Mouse (Mus musculus) heart, adult 2 months (tissue): ENCODE data around the gene Mrgbp. TPM values are rescaled to one million over a fixed set of nuclear protein-coding genes. Genes with fewer than 3 reads are reported as not detected.

ENCODE experiments used
- DNase-seq, 2 experiments: peaks; one replicate each; pipeline ENCODE4 v3.0.0; 2021
- H3K27ac ChIP-seq: fragments of 200-600 bp; 2 replicates; pipeline ENCODE4 v1.8.1; 2022
- H3K27me3 ChIP-seq: fragments of 200-500 bp; 2 replicates; pipeline ENCODE4 v1.6.1; 2012; ENCODE audit warnings: mild to moderate bottlenecking, low read length, inconsistent platforms, mixed read lengths; ENCODE audit not compliant: control insufficient read depth, insufficient read depth
- H3K36me3 ChIP-seq: fragments of 200-500 bp; 2 replicates; pipeline ENCODE4 v1.6.1; 2012; ENCODE audit warnings: low read length, inconsistent platforms; ENCODE audit not compliant: control insufficient read depth, insufficient read depth
- H3K4me1 ChIP-seq: fragments of 200-500 bp; 2 replicates; pipeline ENCODE4 v1.6.1; 2011; ENCODE audit warnings: low read length; ENCODE audit not compliant: control insufficient read depth, insufficient read depth
- H3K4me3 ChIP-seq: fragments of 200-600 bp; 2 replicates; pipeline ENCODE4 v1.8.1; 2022
- H3K79me2 ChIP-seq: fragments of 200-500 bp; replicated peaks from 2 replicates; pipeline ENCODE4 v1.6.1; 2012; ENCODE audit warnings: mild to moderate bottlenecking, inconsistent platforms, low read length, moderate library complexity, mixed read lengths; ENCODE audit not compliant: control insufficient read depth, insufficient read depth
- H3K9ac ChIP-seq: fragments of 200-500 bp; 2 replicates; pipeline ENCODE4 v1.6.1; 2012; ENCODE audit warnings: low read depth, mild to moderate bottlenecking, control low read depth, inconsistent platforms, low read length, mixed read lengths
- CTCF ChIP-seq: fragments of 200-600 bp; IDR thresholded peaks from 2 replicates; pipeline ENCODE4 v1.8.1; 2022; ENCODE audit warnings: antibody characterized with exemption, mild to moderate bottlenecking, moderate library complexity
- EP300 ChIP-seq: fragments of 200-500 bp; IDR thresholded peaks from 2 replicates; pipeline ENCODE4 v1.6.1; 2011; ENCODE audit warnings: low read depth, low read length, control low read depth; ENCODE audit not compliant: insufficient read depth
- POLR2A ChIP-seq: fragments of 200-500 bp; IDR thresholded peaks from 2 replicates; pipeline ENCODE4 v1.6.1; 2011; ENCODE audit warnings: mild to moderate bottlenecking, low read depth, low read length, control low read depth; ENCODE audit not compliant: insufficient read depth
- WGBS: fragments of 180-500 bp; shearing (Covaris S2); methylation state at CpG from one replicate; pipeline ENCODE4 v1.1.7; 2018; 5-methylcytosine and 5-hydroxymethylcytosine counted together
- intact Hi-C: fragments of 180-260 bp; cut with DNase I; formaldehyde crosslinking; loops from one replicate; pipeline ENCODE4 v1.15.1; 2025
- polyA plus RNA-seq: library from polyadenylated mRNA; depleted of rRNA; stranded (reverse); fragments of >200 nt; gene quantifications from 2 replicates; pipeline ENCODE4 v1.2.3, GENCODE M21; 2012; rRNA removed
- total RNA-seq, 2 experiments: library from RNA; stranded (reverse); gene quantifications; 2 replicates each; pipeline ENCODE4 v1.2.3; 2021

The Mrgbp gene
- total and polyA plus RNA-seq, 3 experiments: 14.7 to 15.7 (median 15.5) TPM

DNA sequence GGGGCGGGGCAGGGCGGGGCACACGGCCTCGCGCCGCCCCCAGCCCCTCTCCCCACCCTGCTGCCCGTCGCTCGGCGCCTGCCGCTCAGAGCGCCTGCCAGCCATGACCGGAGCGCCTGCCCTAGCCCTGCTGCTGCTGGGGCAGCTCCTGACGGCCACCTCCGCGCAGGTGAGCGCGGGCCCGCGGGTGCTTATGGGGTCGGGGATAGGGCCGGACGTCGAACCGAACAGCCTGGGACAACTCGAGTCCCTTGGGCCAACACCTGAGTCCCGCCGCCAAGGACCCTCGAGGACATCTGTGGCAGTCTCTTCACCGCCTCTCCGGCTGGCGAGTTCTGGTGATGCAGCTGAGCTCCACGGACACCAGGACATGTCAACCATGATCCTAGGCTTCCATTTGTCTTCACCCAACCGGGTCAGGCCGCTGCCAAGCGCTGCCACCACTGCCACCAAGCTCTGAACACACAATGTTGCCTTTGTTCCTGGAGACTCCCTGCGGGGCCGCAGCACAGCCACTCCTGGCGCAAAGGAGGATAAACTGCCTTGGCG, 17.1 kb downstream of the Mrgbp start:
- no peaks in the 10 kb centered on the region for H3K27me3 ChIP-seq
- H3K79me2 ChIP-seq: no peaks in the 10 kb centered on the region
- H3K4me3 ChIP-seq: no peak overlapping the region
- H3K4me1 ChIP-seq: no peaks in the 10 kb centered on the region
- no peaks in the 10 kb centered on the region for H3K36me3 ChIP-seq
- no peak overlapping the region for H3K9ac ChIP-seq
- H3K27ac ChIP-seq: no peak overlapping the region
- WGBS: 13% methylated on average over 41 of the region's 41 CpGs
- no peak for TF ChIP-seq CTCF
- intact Hi-C loops: no loop called here
- DNase-seq: no peak

DNA sequence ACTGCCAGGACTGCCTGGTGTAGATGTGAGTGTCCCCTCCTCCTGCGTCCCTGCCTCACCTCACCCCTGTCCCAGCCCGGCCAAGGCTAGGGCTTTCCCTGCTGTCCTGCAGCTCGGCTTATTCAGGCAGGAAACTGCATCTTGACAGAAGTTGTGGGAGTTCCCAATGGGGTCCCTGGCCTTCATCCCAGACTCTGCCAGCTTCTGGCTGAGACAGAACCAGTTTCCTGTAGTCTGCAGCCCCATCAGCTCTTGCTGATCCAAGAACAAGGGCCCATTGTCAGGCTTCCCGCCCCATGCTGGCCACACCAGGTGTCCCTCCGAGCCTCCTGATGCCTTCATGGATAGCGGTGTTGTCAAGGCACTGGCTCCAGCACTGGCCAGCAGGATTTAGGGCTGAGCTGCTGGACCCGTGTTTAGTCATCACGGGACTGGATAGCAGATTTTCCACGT, 19.5 kb downstream of the Mrgbp start:
- H3K79me2 ChIP-seq: no peaks in the 10 kb centered on the region

DNA sequence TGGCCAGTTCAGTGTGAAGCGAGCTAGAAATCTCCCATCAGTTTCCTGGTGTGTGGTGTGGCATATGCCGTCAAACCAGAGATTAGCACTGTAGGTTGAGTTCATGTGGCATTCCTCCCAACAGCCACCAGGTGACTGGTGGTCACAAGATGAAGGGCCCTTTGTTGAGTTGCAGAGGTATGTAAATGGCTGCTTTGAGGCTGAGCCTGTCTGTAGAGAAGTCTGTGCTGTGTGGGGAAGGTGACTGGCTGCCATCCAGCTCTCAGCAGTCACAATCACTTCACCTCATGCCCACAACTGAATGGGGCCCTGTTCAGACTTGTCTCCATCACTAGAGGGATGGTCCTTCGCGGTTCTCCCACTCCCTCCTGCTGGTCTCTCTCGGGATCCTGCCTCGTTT, 23.7 kb downstream of the Mrgbp start:
- Histone ChIP-seq H3K27ac (no peak overlapping the region), H3K9ac (no peak overlapping the region), H3K36me3 (no peaks in the 10 kb centered on the region), H3K79me2 (no peaks in the 10 kb centered on the region), H3K27me3 (no peaks in the 10 kb centered on the region), H3K4me3 (no peak overlapping the region), H3K4me1 (no peaks in the 10 kb centered on the region)
- intact Hi-C loops: no loop called here
- no peak for DNase-seq
- 56% methylated on average over 6 of the region's 6 CpGs for WGBS
- TF ChIP-seq POLR2A (no peak), CTCF (no peak), EP300 (no peak)

More for the DNA sequence above, 19.5 kb downstream of the Mrgbp start:
- H3K4me3 ChIP-seq: no peak overlapping the region
- intact Hi-C loops: no loop called here
- DNase-seq: no peak
- H3K27ac ChIP-seq: no peak overlapping the region
- H3K36me3 ChIP-seq: no peaks in the 10 kb centered on the region
- H3K9ac ChIP-seq: no peak overlapping the region
- H3K4me1 ChIP-seq: no peaks in the 10 kb centered on the region
- 21% methylated on average over 9 of the region's 9 CpGs for WGBS
- no peaks in the 10 kb centered on the region for H3K27me3 ChIP-seq
- TF ChIP-seq EP300: no peak
- no peak for TF ChIP-seq POLR2A
- TF ChIP-seq CTCF: no peak

DNA sequence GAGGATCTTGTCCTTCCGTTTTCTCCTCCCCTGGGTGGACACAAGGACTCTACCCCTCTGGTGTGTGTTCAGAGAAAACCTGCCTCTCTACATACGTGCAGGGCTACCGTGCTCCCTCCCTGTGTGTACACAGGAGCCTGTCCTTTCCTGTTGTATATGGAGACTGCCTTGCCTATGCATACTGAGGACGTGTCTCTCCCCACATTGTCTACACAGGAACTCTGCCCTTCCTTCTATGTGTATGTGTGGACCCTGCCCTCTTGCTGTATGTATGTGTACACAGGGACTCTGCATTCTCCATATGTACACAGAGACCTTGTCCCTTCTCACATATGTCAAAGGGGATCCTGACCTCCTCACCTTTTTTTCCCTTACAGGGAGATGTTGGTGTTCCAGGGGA, 29.2 kb downstream of the Mrgbp start:
- TF ChIP-seq CTCF (no peak), POLR2A (no peak), EP300 (no peak)
- 71% methylated on average over 4 of the region's 4 CpGs for WGBS
- no peaks in the 10 kb centered on the region for H3K27me3 ChIP-seq
- H3K4me1 ChIP-seq: no peaks in the 10 kb centered on the region
- intact Hi-C loops: no loop called here
- no peak overlapping the region for H3K4me3 ChIP-seq
- H3K36me3 ChIP-seq: no peaks in the 10 kb centered on the region
- DNase-seq: no peak
- no peak overlapping the region for H3K27ac ChIP-seq
- no peak overlapping the region for H3K9ac ChIP-seq
- no peaks in the 10 kb centered on the region for H3K79me2 ChIP-seq

DNA sequence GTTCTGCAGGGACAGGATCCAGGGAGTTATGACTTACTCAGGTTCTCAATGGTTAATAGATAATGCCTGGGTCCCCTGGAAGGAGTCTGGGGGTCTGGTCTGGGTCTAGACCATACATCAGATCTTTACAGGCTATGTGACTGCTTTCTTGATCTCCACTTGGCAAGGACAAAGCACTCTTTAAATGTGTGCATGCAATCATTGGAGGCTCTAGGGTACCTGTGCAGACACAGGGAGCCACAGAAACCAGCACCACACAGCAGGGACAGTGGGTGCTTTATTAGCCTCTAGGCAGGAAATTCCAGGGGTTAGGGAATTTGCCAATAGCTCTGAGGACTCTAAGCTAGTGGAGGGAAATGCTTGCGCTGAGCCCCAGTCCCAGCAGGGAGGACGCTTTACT, 30.8 kb downstream of the Mrgbp start:
- Histone ChIP-seq H3K9ac (no peak overlapping the region), H3K4me3 (no peak overlapping the region), H3K27ac (no peak overlapping the region), H3K36me3 (no peaks in the 10 kb centered on the region), H3K4me1 (no peaks in the 10 kb centered on the region), H3K79me2 (no peaks in the 10 kb centered on the region), H3K27me3 (no peaks in the 10 kb centered on the region)
- no peak for DNase-seq
- WGBS: 72% methylated on average over 2 of the region's 2 CpGs
- TF ChIP-seq CTCF (no peak), EP300 (no peak), POLR2A (no peak)
- intact Hi-C loops: no loop called here

Other genes starting within 250 kb of the Mrgbp start
- gene Gata5, start 246.6 kb upstream of the Mrgbp start, total RNA-seq: under 1 TPM; 0.63 to 0.89 TPM
- gene Gata5, start 246.6 kb upstream of the Mrgbp start, polyA plus RNA-seq: 1.1 TPM in 2 replicates
- not detected for gene Slco4a1, start 125.1 kb upstream of the Mrgbp start, total RNA-seq
- gene Slco4a1, start 125.1 kb upstream of the Mrgbp start, polyA plus RNA-seq: 0.26 and 0.94 TPM in 2 replicates
- gene Ntsr1, start 81.3 kb upstream of the Mrgbp start, total RNA-seq: not detected
- 0.09 TPM in 1 of 2 replicates, not detected in the other for gene Ntsr1, start 81.3 kb upstream of the Mrgbp start, polyA plus RNA-seq
- gene Ogfr, start 7.9 kb downstream of the Mrgbp start, total RNA-seq: 10 to 100 TPM; 29.7 to 35.3 TPM
- gene Ogfr, start 7.9 kb downstream of the Mrgbp start, polyA plus RNA-seq: 23.4 and 42.0 TPM in 2 replicates
- gene Col9a3, start 16.5 kb downstream of the Mrgbp start, total RNA-seq: under 1 TPM in 1 of 2 experiments, not detected in 1; 0.29 TPM
- gene Col9a3, start 16.5 kb downstream of the Mrgbp start, polyA plus RNA-seq: 0.29 and 0.57 TPM in 2 replicates
- gene Tcfl5, start 61.4 kb downstream of the Mrgbp start, total RNA-seq: not detected
- 0.12 and 0.18 TPM in 2 replicates for gene Tcfl5, start 61.4 kb downstream of the Mrgbp start, polyA plus RNA-seq
- gene Dido1, start 128.7 kb downstream of the Mrgbp start, total RNA-seq: 10 to 100 TPM; 30.7 to 30.8 TPM
- 8.6 and 13.8 TPM in 2 replicates for gene Dido1, start 128.7 kb downstream of the Mrgbp start, polyA plus RNA-seq
- 10 to 100 TPM; 59.3 to 61.3 TPM for gene Gid8, start 128.8 kb downstream of the Mrgbp start, total RNA-seq
- gene Gid8, start 128.8 kb downstream of the Mrgbp start, polyA plus RNA-seq: 38.9 and 70.7 TPM in 2 replicates
- under 1 TPM; 0.42 to 0.43 TPM for gene Slc17a9, start 144.0 kb downstream of the Mrgbp start, total RNA-seq
- 2.4 and 2.6 TPM in 2 replicates for gene Slc17a9, start 144.0 kb downstream of the Mrgbp start, polyA plus RNA-seq
- gene Bhlhe23, start 195.6 kb downstream of the Mrgbp start, total RNA-seq: not detected
- not detected in 2 replicates for gene Bhlhe23, start 195.6 kb downstream of the Mrgbp start, polyA plus RNA-seq